Mouse (Mus musculus): Measurements from ENCODE around the gene Prrt3. TPM values are rescaled to one million over a fixed set of nuclear protein-coding genes. Genes with fewer than 3 reads are reported as not detected.

The Prrt3 gene
- polyA plus RNA-seq, 1 experiment from 2014 or later = 5.3 TPM

DNA sequence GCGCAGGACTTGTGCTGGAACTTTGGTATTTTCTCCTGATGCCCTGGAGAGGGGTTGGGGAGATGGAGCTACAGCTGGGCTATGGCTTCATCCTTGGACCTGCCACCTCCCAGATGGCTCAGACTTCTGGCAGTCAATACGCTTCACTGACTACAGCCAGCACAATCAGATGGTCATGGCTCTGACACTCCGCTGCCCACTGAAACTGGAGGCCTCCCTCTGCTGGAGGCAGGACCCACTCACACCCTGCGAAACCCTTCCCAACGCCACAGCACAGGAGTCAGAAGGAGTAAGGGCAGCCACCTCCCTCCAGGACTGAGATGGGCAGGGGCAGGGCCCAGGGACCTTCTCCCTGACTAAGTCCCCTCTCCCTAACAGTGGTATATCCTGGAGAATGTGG, 36.1 kb downstream of the Prrt3 start:
- Histone ChIP-seq H3K9me3 (no peaks in the 10 kb centered on the region), H3K9ac (peak overlapping the region; percentile 13; the same call in 1 of the 2 replicates), H3K4me2 (no peak overlapping the region), H3K27me3 (peaks cover 40% of the 10 kb centered on the region), H3K4me1 (replicated peaks) (peaks cover 13% of the 10 kb centered on the region), H3K36me3 (no peaks in the 10 kb centered on the region), H3K4me3 (no peak overlapping the region), H3K27ac (no peak overlapping the region)
- no peak for ATAC-seq (ENCODE audit: low FRiP score)
- WGBS = 54% methylated on average over 5 of the region's 5 CpGs

DNA sequence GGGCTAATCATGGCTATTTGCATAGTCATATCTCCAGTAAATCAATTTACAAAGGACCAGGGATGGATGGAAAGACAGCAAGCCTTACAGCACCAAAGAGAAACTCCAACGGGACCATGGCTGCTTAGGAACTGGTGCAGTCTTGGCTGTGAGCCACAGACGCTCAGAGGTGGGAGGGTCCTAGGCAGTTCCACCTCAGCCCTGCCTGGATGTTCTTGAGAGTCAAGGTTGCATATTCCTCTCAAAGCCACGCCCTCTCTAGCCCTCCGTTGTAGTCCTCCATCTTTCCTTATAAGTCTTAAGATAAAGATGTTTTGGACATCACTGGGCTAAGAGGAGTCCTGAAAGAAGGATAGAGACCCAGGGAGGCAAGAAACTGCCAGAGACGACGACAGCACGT, 37.7 kb downstream of the Prrt3 start:
- peaks cover 25% of the 10 kb centered on the region for H3K27me3 ChIP-seq
- no peaks in the 10 kb centered on the region for H3K36me3 ChIP-seq
- 69% methylated on average over 7 of the region's 7 CpGs for WGBS
- H3K9ac ChIP-seq = no peak overlapping the region
- no peak for ATAC-seq (ENCODE audit: low FRiP score)
- H3K4me2 ChIP-seq = no peak overlapping the region
- peaks cover 3% of the 10 kb centered on the region for H3K4me1 ChIP-seq (replicated peaks)
- no peak overlapping the region for H3K4me3 ChIP-seq
- no peaks in the 10 kb centered on the region for H3K9me3 ChIP-seq
- H3K27ac ChIP-seq = no peak overlapping the region

DNA sequence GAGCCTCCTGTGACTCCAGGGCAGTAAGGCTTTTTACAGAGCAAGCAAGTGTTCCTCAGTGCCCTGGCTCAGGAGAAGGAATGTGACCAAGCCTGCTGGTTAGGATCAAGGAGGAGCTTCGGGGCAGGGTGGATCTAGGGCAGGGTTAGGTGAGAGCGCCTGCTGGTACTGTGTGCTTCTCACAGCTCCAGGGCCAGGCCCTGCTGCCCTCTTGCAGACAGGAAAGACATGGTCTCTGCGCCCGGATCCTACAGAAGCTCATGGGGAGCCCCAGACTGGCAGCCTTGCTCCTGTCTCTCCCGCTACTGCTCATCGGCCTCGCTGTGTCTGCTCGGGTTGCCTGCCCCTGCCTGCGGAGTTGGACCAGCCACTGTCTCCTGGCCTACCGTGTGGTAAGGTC, 43.1 kb downstream of the Prrt3 start:
- Histone ChIP-seq H3K4me1 (replicated peaks) (no peaks in the 10 kb centered on the region), H3K4me3 (no peak overlapping the region), H3K36me3 (no peaks in the 10 kb centered on the region), H3K27ac (no peak overlapping the region), H3K9ac (no peak overlapping the region), H3K4me2 (no peak overlapping the region), H3K9me3 (no peaks in the 10 kb centered on the region), H3K27me3 (0 out of 2 replicates have a peak, but pooled peaks cover 13% of the 10 kb centered on the region)
- 59% methylated on average over 10 of the region's 10 CpGs for WGBS
- no peak for ATAC-seq (ENCODE audit: low FRiP score)

DNA sequence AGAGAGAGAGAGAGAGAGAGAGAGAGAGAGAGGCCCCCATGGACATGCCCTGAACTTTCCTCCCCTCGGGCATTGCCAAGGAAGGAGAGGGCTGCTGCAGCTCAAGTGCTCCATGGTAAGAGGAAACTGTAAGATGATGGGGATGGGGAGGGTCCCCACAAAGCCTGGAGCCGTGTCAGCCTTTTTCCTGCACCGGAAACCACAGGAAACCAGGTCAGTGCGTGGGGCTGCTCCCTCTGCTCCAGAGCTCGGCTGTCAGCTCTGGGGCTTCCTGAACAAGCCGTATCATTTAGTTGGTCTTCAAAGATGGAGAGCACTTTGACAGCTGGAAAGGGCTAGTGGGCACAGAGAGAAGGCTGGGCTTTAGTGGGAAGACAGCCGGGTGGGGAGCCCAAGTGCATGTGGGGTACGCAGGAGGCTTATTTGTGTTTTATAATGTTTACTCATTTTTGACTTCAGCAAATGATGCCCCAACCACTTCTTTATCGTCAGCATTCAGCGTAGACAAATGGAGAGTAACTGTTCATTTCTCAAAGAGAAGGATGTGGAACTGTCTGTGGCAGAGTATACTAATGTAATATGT, 43.7 kb downstream of the Prrt3 start, which contains the start of gene Il17re:
Il17re (plus strand) TSS at position 533 of the 583 bp plus-strand sequence.
- Histone ChIP-seq H3K27me3 (0 out of 2 replicates have a peak, but pooled peaks cover 13% of the 10 kb centered on the region), H3K4me2 (no peak within 1 kb of the TSS), H3K27ac (no peak within 1 kb of the TSS), H3K4me3 (no peak within 1 kb of the TSS), H3K36me3 (no peaks in the 10 kb centered on the region), H3K9ac (no peak within 1 kb of the TSS), H3K4me1 (replicated peaks) (no peaks in the 10 kb centered on the region), H3K9me3 (no peaks in the 10 kb centered on the region)
- 77% methylated on average over 10 of the region's 10 CpGs for WGBS
- no peak for ATAC-seq (ENCODE audit: low FRiP score)

DNA sequence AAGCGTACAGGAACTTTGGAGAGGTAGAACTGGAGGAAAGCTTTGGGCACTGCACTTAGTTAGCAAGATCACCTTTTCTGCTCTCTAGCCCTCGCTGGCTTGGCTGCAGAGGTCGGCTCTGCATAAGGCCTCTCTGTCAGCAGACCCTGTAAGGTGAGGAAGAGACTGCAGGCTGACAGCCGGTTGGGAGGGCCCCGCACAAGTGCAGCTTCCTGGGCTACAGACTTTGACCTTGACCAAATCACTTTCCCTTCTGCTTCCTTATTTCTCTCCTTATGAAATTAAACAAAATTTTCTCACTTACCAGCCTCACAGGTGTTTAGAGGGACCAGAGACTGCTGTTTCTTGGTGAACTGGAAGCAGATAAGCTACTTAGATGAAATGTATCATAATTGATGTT, 46.7 kb downstream of the Prrt3 start:
- no peaks in the 10 kb centered on the region for H3K36me3 ChIP-seq
- WGBS = 74% methylated on average over 5 of the region's 5 CpGs
- no peak for ATAC-seq (ENCODE audit: low FRiP score)

DNA sequence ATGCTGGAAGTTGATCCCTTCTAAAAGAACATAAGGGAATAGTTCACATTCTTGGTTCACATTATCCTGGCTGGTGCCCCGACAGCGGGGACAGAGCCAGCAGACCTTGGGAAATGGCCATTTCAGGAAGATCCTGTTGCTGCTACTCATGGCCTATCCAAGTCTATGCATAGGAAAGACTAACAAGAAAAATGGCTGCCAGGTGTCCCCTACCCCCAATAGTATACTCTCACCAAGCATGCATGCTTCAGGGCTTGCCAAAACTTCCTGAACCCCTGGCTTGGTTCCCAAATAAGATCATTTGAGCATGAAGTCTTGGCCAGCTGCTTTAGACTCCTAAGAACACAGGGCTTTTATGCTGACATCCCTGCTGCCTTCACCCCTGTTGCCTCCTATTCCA, 49.9 kb downstream of the Prrt3 start:
- ATAC-seq (ENCODE audit: low FRiP score) = no peak
- whole genome bisulfite sequencing = 89% methylated on average over 2 of the region's 2 CpGs
- H3K36me3 ChIP-seq = peaks cover 24% of the 10 kb centered on the region

More for the DNA sequence above, 46.7 kb downstream of the Prrt3 start:
- Histone ChIP-seq H3K4me1 (replicated peaks) (no peaks in the 10 kb centered on the region), H3K9me3 (no peaks in the 10 kb centered on the region), H3K9ac (no peak overlapping the region), H3K4me2 (no peak overlapping the region), H3K27me3 (0 out of 2 replicates have a peak, but pooled peaks cover 4% of the 10 kb centered on the region), H3K4me3 (no peak overlapping the region), H3K27ac (no peak overlapping the region)

DNA sequence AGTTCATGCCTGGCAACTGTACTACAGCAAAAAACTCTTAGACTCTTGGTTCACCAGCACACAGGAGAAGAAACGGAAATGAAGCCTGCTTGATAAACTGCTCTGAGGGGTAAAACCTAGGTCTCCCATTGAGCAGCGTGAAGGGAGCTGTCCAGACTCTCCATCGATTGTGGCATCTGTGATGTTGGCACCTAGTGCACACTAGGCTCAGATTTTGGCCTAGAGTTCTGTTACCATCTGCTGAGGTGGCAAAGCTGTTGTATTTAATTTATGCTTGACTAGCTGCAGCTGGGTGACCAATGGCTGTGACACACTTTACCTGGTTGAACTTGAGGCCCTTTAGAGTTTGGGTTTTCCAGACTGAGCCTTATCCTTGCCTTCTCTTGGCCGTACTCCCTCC, 54.1 kb downstream of the Prrt3 start:
- 94% methylated on average over 4 of the region's 4 CpGs for WGBS
- peaks cover 33% of the 10 kb centered on the region for H3K36me3 ChIP-seq
- no peaks in the 10 kb centered on the region for H3K9me3 ChIP-seq
- no peak overlapping the region for H3K4me3 ChIP-seq
- peaks cover 12% of the 10 kb centered on the region for H3K4me1 ChIP-seq (replicated peaks)
- no peak overlapping the region for H3K4me2 ChIP-seq
- H3K9ac ChIP-seq = no peak overlapping the region
- H3K27me3 ChIP-seq = no peaks in the 10 kb centered on the region
- H3K27ac ChIP-seq = no peak overlapping the region
- no peak for ATAC-seq (ENCODE audit: low FRiP score)

More for the DNA sequence above, 49.9 kb downstream of the Prrt3 start:
- H3K4me3 ChIP-seq = no peak overlapping the region
- no peak overlapping the region for H3K27ac ChIP-seq
- H3K9ac ChIP-seq = no peak overlapping the region
- H3K9me3 ChIP-seq = no peaks in the 10 kb centered on the region
- no peaks in the 10 kb centered on the region for H3K27me3 ChIP-seq
- H3K4me2 ChIP-seq = no peak overlapping the region
- H3K4me1 ChIP-seq (replicated peaks) = no peaks in the 10 kb centered on the region

DNA sequence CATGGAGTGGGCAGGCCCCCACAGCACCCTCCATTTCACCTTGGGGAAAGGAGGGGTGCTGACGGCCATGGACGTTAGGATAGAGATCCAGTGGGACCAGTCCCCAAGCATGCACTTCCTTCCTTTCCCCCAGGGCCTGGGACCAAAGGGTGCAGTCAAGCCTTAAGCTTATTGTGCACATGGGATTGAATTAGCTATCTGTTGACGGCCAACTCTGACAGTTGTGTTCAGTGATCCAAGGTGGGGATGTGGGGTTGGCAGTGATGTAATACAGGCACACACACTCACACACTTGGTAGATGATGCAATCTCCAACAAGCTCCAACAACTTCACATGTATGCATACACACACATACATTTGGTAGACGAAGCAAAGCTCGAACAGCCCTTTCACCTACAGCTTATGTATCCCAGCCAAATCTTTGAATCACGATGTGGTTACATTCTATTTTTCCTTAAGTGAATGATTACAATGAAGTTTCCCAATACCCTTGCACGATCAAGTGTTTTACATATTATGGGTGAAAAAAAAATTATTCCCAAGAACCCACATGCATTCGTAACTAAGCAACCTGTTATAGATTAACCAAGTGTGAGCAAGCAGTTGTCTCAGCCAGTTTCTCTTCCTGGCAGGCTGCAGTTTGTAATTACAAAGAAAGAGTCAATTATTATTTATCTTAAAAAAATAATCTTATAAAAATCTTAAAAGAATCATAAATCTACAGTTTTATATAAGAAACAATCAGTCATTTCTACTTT, 57.3 kb downstream of the Prrt3 start:
- Histone ChIP-seq H3K27ac (no peak overlapping the region), H3K4me3 (no peak overlapping the region), H3K36me3 (peaks cover 33% of the 10 kb centered on the region), H3K4me1 (replicated peaks) (peaks cover 16% of the 10 kb centered on the region), H3K27me3 (no peaks in the 10 kb centered on the region), H3K9ac (no peak overlapping the region), H3K4me2 (no peak overlapping the region), H3K9me3 (no peaks in the 10 kb centered on the region)
- ATAC-seq (ENCODE audit: low FRiP score) = no peak
- 73% methylated on average over 7 of the region's 8 CpGs for WGBS

Small RNAs within 50 kb of the gene (microRNA-seq; reads per million reads assigned to microRNA genes)
- not detected for gene Gm23365

Other genes with a start within 250 kb of the Prrt3 start
- gene Cpne9, start 219.6 kb downstream of the Prrt3 start, polyA plus RNA-seq (2015; fragmentation: Nextera tagmentation; extraction: Ambion mirVana) = 1.2 and 1.9 TPM in 2 replicates
- 17.1 and 17.3 TPM in 2 replicates for gene Brpf1, start 194.8 kb downstream of the Prrt3 start, polyA plus RNA-seq (2015; fragmentation: Nextera tagmentation; extraction: Ambion mirVana)
- 8.7 and 9.6 TPM in 2 replicates for gene Ogg1, start 175.0 kb downstream of the Prrt3 start, polyA plus RNA-seq (2015; fragmentation: Nextera tagmentation; extraction: Ambion mirVana)
- 79.6 and 86.3 TPM in 2 replicates for gene Camk1, start 157.9 kb downstream of the Prrt3 start, polyA plus RNA-seq (2015; fragmentation: Nextera tagmentation; extraction: Ambion mirVana)
- gene Tada3, start 124.0 kb downstream of the Prrt3 start, polyA plus RNA-seq (2015; fragmentation: Nextera tagmentation; extraction: Ambion mirVana) = 70.0 and 70.6 TPM in 2 replicates
- gene Arpc4, start 123.8 kb downstream of the Prrt3 start, polyA plus RNA-seq (2015; fragmentation: Nextera tagmentation; extraction: Ambion mirVana) = 416 and 430 TPM in 2 replicates
- 11.8 TPM in 2 replicates for gene Ttll3, start 112.7 kb downstream of the Prrt3 start, polyA plus RNA-seq (2015; fragmentation: Nextera tagmentation; extraction: Ambion mirVana)
- gene Rpusd3, start 82.6 kb downstream of the Prrt3 start, polyA plus RNA-seq (2015; fragmentation: Nextera tagmentation; extraction: Ambion mirVana) = 17.5 and 19.5 TPM in 2 replicates
- not detected in 2 replicates for gene Cidec, start 66.2 kb downstream of the Prrt3 start, polyA plus RNA-seq (2015; fragmentation: Nextera tagmentation; extraction: Ambion mirVana)
- gene Jagn1, start 59.4 kb downstream of the Prrt3 start, polyA plus RNA-seq (2015; fragmentation: Nextera tagmentation; extraction: Ambion mirVana) = 92.9 and 96.9 TPM in 2 replicates
- gene Il17re, start 43.4 kb downstream of the Prrt3 start, polyA plus RNA-seq (2015; fragmentation: Nextera tagmentation; extraction: Ambion mirVana) = 0.09 and 0.17 TPM in 2 replicates
- gene Il17rc, start 30.5 kb downstream of the Prrt3 start, polyA plus RNA-seq (2015; fragmentation: Nextera tagmentation; extraction: Ambion mirVana) = 2.0 and 2.4 TPM in 2 replicates
- 67.2 and 72.4 TPM in 2 replicates for gene Creld1, start 18.6 kb downstream of the Prrt3 start, polyA plus RNA-seq (2015; fragmentation: Nextera tagmentation; extraction: Ambion mirVana)
- 105 and 110 TPM in 2 replicates for gene Emc3, start 29.7 kb upstream of the Prrt3 start, polyA plus RNA-seq (2015; fragmentation: Nextera tagmentation; extraction: Ambion mirVana)
- 3.0 and 3.2 TPM in 2 replicates for gene Fancd2, start 29.8 kb upstream of the Prrt3 start, polyA plus RNA-seq (2015; fragmentation: Nextera tagmentation; extraction: Ambion mirVana)
- 0.19 and 0.23 TPM in 2 replicates for gene Fancd2os, start 98.8 kb upstream of the Prrt3 start, polyA plus RNA-seq (2015; fragmentation: Nextera tagmentation; extraction: Ambion mirVana)
- gene Brk1, start 102.8 kb upstream of the Prrt3 start, polyA plus RNA-seq (2015; fragmentation: Nextera tagmentation; extraction: Ambion mirVana) = 235 and 248 TPM in 2 replicates
- 65.0 and 68.5 TPM in 2 replicates for gene Vhl, start 122.0 kb upstream of the Prrt3 start, polyA plus RNA-seq (2015; fragmentation: Nextera tagmentation; extraction: Ambion mirVana)
- gene Irak2, start 136.5 kb upstream of the Prrt3 start, polyA plus RNA-seq (2015; fragmentation: Nextera tagmentation; extraction: Ambion mirVana) = 1.7 and 2.1 TPM in 2 replicates
- gene Tatdn2, start 195.1 kb upstream of the Prrt3 start, polyA plus RNA-seq (2015; fragmentation: Nextera tagmentation; extraction: Ambion mirVana) = 0.72 and 0.83 TPM in 2 replicates
- gene Ghrl, start 217.9 kb upstream of the Prrt3 start, polyA plus RNA-seq (2015; fragmentation: Nextera tagmentation; extraction: Ambion mirVana) = 0.29 TPM in 1 of 2 replicates, not detected in the other
- 216 and 218 TPM in 2 replicates for gene Sec13, start 238.8 kb upstream of the Prrt3 start, polyA plus RNA-seq (2015; fragmentation: Nextera tagmentation; extraction: Ambion mirVana)

Measured in hindbrain, embryonic 13.5 days (tissue).